Mouse (Mus musculus): ENCODE data around the gene Tpra1.

Tpra1 gene

DNA sequence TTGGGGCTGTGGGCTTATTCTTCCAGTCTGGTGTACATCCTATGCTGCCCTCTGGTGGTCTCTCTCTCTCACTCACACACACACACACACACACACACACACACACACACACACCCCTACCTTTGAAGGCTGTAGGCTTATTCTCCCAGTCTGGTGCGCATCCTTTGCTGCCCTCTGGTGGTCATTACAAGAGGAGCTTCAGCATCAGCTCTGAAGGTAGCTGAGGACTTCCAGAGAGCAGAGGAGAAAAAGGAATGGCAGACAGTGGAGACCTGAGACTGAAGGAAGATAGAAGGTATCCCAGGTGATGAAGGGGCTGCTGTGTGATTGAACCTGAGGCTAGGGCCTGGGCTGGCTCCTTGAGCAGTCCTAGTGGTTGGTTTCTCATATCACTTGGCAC is 14.1 kb downstream of the Tpra1 start:
- in situ Hi-C loops (cut with MboI; ENCODE audit: unreplicated experiment in 2 of 2): loop anchor here in 1 of 2 experiments (10.0 kb wide), 1 partner anchor 791 kb away; no protein-coding TSS in a partner anchor

DNA sequence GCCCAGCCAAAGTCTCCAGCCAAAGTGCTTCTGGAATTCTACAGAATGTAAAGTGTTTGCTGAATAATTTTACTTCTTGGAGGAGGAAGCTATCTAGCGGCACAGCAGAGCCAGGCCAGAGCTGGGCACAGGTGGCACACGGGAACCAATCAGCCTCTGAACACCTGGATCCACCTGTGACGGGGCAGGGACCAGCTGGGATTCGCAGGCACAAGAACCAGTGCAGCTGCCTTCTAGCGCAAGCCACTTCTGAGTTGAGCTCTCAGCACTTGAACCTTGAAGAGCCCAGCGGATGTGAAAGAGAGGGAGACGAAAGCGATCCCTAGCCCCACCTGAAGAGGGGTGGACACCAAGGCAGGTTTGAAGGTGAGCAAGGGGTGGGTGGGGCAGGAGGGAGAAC is 16.8 kb downstream of the Tpra1 start:
- in situ Hi-C loops (cut with MboI; ENCODE audit: unreplicated experiment in 2 of 2): loop anchor here in 1 of 2 experiments (10.0 kb wide), 1 partner anchor 794 kb away; no protein-coding TSS in a partner anchor

DNA sequence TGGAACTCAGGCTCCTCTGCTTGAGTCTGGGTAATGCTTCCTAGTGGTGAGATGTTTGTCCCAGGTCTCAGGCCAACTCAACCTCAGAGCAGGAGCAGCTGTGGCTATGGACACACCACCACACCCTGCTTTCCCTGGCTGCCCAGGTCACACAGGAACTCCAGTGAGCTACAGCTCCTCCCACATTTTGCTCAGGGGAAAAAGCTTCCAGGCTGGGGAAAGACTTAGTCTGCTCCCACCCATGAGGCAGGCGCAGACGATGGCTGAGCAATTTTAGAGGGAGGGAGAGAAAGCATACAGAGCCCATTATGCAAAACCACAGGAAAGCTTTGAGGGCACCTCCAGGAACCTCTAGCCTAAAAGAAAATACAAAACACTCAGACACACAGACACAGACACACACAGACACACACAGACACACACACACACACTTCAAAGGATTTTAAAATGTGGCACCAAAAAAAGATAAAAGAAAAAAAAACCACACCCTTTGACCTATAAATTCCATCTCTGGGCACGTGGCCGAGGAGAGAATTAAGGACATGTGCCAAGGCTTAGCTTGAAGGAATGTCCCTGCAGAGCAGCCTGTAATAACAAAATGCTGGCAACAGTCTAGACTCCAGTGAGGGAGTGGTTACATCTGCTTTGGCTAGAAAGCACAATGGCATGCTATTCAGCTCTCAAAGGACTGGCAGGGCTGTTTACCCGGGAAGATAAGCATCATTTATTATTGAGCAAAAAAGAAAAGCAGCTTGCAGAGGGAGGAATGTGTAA is 22.6 kb downstream of the Tpra1 start:
- in situ Hi-C loops (cut with MboI; ENCODE audit: unreplicated experiment in 2 of 2): loop anchor here (25.0 kb wide), 1 partner anchor 1413 kb away; the partner anchor contains the start of genes Chst13 (in 2 of the 2) and Uroc1 (in 2 of the 2)

DNA sequence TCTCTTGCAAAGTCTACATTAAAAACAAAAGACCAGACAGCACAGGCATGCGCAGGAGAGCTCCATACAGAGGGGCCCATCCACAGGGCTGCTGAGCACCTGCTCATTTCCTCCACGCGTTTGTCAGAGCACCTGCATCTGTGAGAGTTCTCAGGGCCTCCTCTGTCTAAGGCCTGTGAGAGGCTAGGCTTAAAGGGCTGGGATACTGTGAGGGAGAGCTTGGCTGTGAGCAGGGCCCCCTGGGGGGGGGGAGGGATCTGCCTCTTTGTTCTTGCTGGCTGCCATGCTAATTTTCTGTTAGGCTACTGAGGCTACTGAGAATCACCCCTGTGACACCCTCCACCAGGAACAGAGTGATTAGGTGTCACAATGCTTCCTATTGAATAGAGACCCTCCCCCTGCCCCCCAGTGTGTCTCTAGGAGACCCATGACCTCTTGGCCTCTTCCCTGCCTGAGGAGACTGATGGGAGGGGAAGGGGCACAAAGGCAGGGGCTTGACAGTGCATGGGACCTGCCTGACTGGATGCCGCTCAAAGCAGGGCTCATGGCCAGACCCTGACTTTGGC is 23.7 kb downstream of the Tpra1 start:
- in situ Hi-C loops (cut with MboI; ENCODE audit: unreplicated experiment in 2 of 2): loop anchor here (25.0 kb wide), 1 partner anchor 1412 kb away; the partner anchor contains the start of genes Chst13 (in 2 of the 2) and Uroc1 (in 2 of the 2)

DNA sequence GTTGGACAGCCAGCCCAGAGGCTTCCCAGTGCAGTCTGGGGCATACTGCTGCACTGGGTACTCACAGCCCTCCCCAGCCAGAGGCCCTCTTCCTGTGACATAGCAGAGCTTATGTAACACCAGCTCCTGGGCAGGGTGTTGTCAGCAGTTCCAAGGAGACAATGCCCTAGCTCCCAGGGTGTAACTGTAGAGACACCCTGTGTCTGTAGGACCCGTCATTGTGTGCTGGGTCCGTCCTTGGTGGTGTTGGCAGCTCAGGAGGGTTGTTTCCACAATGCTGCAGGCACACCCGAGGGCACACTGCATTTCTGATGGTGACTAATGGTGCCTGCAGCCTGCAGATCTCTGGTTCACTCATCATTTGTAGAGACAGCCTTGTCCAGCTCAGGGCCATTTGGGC is 24.8 kb downstream of the Tpra1 start:
- in situ Hi-C loops (cut with MboI; ENCODE audit: unreplicated experiment in 2 of 2): loop anchor here (25.0 kb wide), 1 partner anchor 1410 kb away; the partner anchor contains the start of genes Chst13 (in 2 of the 2) and Uroc1 (in 2 of the 2)

DNA sequence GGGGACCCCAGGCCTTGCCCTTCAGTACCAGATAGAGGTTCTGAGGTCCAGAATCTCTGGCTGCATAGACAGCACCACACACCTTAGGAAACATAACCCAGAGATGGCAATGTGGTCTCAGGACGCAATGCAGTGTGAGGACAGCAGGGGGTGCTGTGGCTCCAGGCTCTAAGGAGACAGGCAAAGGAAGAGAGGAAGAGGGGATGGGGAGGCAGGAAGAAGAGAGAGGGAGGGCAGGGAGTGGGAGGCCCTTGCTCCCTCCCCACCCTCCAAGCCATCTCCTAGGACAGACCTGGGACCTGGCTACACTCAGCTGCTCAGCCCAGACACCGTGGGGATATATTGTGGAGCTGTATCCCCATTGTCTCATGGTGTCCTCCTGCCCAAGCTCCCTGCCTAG is 25.5 kb downstream of the Tpra1 start:
- in situ Hi-C loops (cut with MboI; ENCODE audit: unreplicated experiment in 2 of 2): loop anchor here (25.0 kb wide), 1 partner anchor 1410 kb away; the partner anchor contains the start of genes Chst13 (in 2 of the 2) and Uroc1 (in 2 of the 2)

DNA sequence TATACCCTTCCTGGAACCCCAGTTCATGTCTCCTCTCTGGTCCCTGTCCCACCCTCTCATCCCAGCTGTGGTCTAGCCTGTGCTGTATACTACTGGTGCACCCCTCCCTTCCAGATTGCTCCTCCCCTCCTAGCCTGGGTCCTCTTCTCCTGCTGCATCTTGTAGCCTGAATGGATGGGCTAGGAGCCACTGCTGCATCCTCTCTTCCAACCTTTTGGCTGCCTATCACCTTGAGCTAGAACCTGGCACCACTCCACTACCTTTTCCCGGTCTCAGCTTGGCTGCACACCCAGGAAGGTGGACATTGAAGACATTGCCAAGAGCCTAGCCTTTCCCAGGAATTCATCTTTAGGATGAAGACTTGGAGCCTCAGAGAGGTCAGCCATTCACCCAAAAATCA is 26.0 kb downstream of the Tpra1 start:
- in situ Hi-C loops (cut with MboI; ENCODE audit: unreplicated experiment in 2 of 2): loop anchor here (25.0 kb wide), 1 partner anchor 1409 kb away; the partner anchor contains the start of genes Chst13 (in 2 of the 2) and Uroc1 (in 2 of the 2)

DNA sequence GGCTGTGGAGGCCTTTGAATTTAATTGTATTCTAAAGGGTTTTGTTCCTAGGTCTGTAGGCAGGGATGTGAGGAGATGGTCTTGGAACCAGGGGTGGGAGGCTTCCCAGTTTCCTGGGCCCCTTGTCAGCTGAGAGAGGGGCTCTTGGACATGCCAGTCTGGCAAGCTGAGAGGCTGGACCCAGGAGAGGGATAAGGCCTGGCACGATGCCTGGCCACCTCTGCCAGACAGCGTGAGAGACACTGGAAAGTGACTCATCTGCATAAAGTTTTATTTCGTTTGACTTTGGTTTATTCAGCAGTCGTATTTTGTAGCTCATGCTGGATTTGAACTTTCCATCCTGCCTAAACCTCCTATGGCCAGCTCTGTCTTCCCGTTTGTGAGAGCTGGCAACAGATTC is 26.5 kb downstream of the Tpra1 start:
- in situ Hi-C loops (cut with MboI; ENCODE audit: unreplicated experiment in 2 of 2): loop anchor here (25.0 kb wide), 1 partner anchor 1409 kb away; the partner anchor contains the start of genes Chst13 (in 2 of the 2) and Uroc1 (in 2 of the 2)

DNA sequence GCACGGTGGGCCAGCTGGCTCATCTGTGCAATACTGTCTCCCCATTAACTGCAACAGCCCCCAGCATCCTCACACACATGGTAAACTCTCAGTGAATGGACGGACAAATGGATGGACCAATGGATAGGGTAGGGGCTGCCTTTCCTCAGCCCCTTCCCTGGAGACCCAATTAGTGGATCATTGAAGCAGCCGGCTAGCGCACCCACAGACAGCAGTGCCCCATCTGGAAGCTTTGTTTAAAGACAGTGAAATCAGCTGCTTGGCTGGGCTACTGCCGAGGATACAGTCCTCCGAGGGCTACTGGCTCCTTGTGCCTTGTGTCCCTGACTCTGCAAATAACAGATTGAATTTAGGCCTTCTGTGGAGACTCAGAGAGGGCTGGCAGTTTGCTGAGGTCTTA is 27.4 kb downstream of the Tpra1 start:
- in situ Hi-C loops (cut with MboI; ENCODE audit: unreplicated experiment in 2 of 2): loop anchor here (25.0 kb wide), 1 partner anchor 1408 kb away; the partner anchor contains the start of genes Chst13 (in 2 of the 2) and Uroc1 (in 2 of the 2)

DNA sequence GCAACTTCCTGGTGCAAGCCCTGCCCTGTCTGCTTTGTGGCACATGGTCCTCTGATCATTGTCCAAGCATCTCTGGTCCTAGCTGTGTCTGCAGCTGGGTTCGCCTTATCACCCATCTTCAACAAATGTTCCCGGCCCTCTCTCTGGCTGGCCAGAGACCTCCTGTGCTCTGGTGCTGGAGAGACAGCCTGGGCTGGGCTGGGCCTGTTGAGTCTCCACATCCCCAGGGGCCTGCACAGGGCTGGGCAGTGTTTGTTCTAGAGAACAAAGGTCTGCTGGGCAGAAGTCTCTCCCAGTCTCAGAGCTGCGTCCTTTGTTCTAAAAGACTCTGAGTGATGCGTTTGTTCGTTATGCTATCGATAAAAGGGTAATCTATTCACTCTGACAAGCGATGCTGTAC is 28.0 kb downstream of the Tpra1 start:
- in situ Hi-C loops (cut with MboI; ENCODE audit: unreplicated experiment in 2 of 2): loop anchor here (5.0 to 25.0 kb wide), 5 partner anchors 97 to 1407 kb away; partner anchors contain the start of genes Chst13 (in 2 of the 2) and Uroc1 (in 2 of the 2)

DNA sequence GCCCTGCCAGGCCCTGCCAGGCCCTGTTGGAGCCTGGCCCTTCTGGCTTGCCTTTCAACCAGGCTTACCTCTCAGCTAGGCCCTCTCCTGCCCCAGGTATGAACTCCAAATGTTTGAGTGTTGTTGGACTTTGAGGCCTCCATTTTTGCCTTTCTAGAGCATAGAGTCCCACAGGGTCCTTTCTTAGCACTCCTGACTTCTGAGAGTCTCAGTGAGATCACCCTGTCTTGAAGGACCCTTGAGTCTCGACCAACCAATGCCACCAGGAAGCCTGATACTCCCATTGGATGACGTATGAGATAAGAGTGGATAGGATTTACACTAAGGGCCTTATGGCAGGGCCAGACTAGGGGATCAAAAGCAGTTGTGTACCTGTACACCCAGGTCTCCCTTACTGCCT is 29.4 kb downstream of the Tpra1 start:
- in situ Hi-C loops (cut with MboI; ENCODE audit: unreplicated experiment in 2 of 2): loop anchor here (5.0 to 25.0 kb wide), 5 partner anchors 96 to 1406 kb away; partner anchors contain the start of genes Chst13 (in 2 of the 2) and Uroc1 (in 2 of the 2)

DNA sequence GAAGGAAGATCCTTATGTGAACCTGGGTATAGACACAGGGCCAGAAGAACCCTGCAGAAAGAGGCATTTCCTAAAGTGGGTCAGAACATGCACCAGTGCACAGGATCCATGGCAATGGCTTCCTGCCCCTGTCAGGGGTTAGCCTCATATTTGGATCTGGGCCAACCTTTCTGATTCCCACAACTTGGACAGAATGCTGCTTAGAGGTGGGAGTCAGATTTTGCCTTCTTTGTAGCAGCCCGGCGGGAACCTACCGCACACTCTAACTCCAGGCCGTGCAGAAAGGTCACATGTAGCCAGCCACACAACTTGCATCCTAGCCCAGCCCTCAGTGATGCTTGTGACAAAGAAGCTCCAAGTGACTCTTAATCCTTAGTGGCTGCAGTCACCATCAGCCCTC is 32.1 kb downstream of the Tpra1 start:
- in situ Hi-C loops (cut with MboI; ENCODE audit: unreplicated experiment in 2 of 2): loop anchor here (5.0 to 25.0 kb wide), 5 partner anchors 93 to 1403 kb away; partner anchors contain the start of genes Chst13 (in 2 of the 2) and Uroc1 (in 2 of the 2)

DNA sequence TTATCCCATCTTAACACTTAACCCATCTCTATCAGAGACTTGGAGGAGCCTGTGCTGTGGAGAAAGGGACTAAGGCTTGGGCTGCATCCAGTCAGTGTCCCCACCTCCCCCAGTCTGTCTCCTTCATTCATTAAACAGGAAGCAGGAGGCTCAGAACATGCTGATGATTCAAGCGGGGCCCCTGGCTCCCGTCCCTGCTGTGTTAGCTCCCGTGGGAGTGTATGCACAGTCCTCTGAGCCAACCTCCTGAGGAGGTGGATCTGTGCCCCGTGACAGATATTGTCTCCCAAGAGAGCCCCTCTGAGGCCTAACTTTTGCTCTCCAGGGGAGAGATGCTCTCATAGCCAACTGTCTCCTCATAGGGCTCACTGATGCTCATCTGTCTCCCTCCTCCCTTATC is 32.8 kb downstream of the Tpra1 start:
- in situ Hi-C loops (cut with MboI; ENCODE audit: unreplicated experiment in 2 of 2): loop anchor here (5.0 to 25.0 kb wide), 5 partner anchors 92 to 1402 kb away; partner anchors contain the start of genes Chst13 (in 2 of the 2) and Uroc1 (in 2 of the 2)

DNA sequence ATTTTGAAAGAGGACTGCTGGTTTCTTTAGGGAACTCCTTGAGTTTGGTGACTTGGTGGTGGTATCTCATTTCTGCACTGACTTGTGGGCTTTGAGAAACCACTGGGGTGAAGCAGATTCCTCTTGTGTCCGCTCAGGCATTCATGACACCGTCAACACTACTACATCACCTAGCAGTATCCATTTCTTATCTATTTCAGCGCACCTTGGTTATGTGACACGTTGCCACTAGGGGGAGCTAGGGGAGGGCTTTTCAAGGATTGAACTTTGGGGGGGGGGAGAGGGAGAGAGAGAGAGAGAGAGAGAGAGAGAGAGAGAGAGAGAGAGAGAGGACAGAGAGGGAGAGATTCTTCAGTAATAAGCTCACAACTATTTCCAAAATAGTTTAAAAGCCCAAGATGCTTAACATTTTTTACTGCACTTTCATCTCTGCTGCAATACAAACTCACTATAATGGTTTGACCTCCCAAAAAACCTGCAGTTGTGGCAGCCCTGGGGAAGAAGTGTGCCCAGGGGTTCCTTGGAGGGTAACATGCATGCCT is 33.8 kb downstream of the Tpra1 start:
- in situ Hi-C loops (cut with MboI; ENCODE audit: unreplicated experiment in 2 of 2): loop anchor here (10.0 to 25.0 kb wide), 2 partner anchors 419 to 1401 kb away; partner anchors contain the start of genes Chst13 (in 2 of the 2) and Uroc1 (in 2 of the 2)

DNA sequence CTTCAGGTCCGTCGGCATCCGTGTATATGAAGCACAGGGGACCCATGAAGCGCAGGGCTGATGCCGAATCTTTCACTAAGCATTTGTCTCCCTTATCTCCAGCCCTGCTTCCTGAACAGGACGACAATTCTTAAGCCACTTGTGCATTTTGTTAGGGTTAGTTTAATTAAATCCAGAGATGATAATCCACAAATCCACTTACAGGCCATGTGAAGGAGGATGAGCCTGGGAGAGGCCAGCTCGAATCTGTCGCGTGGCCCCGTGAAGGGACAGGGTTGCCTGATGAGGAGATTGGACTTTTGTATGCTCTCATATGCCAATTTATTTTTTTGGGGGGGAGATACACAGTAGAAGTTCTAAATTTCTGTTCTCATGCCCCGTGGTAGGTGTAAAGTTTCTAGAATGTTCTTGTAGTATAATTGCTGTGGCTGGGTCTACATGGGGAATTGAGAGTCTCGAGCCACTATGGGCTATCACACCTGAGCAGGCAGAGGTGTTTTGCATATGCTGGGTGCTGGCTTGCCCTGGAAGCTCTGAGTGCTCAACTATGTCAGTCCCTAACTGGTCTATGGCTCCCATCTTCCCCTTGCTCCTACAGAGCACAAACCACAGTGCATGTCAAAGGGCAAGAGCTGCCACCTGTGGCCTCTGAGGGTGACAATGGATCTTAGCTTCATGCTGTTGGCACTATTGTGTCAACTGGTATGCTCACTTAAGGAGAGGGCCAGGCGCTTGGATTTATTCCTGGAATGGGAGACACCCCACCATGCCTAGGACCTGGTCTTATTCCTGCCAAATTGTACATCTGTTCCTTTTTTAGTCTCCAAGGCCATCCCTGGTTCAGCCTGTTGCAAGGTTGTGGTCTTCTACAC is 34.5 kb downstream of the Tpra1 start:
- in situ Hi-C loops (cut with MboI; ENCODE audit: unreplicated experiment in 2 of 2): loop anchor here (10.0 to 25.0 kb wide), 2 partner anchors 418 to 1401 kb away; partner anchors contain the start of genes Chst13 (in 2 of the 2) and Uroc1 (in 2 of the 2)

DNA sequence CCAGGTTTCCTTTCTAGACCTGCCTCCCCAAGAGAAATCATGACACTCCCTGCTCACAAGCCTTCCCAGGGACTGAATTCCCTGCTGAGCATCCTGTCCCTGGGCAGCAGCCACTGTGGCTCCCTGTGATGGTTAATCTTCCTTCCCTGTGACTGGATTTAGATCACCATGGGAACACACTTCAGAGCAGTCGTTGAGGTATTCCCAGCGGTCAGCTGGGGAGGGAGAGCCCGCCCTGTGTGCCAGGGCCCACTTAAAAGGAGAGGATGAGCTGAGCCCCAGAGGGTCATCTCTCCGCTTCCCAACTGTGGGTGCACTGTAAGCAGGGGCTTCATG is 35.1 kb downstream of the Tpra1 start:
- in situ Hi-C loops (cut with MboI; ENCODE audit: unreplicated experiment in 2 of 2): loop anchor here (10.0 to 25.0 kb wide), 2 partner anchors 418 to 1400 kb away; partner anchors contain the start of genes Chst13 (in 2 of the 2) and Uroc1 (in 2 of the 2)

DNA sequence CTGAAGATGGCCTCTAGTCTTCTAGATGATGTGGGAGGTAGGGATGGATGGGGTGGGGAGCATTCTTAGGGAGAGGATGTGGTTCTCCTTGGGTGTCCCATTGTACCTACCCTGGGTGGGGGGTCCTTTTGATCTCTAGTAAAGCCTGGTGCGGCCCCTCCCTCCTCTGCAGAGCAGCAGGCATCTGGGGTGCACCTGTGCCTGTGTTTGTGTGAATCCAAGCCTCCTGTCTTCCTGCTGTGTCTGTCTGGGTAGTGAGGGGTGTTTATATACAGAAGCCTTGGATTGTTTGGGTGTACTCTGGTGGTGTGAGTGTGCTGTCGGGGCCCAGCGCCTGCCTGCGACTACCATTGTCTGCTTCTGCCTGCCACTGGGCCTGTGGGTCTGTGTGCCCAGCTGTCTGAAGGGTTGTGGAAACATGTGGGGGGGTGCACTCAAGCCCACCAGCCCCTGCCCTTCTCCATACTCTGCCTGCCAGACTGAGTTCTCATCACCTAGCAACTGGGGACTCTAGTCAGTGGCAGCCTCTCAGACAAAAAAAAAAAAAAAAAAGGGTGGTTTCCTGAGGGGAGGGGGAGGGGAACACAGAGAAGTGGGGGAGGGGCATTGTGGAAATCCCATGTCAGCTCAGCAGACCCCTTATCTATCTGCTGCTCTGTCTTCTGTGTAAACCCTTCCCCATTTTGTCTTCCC is 36.1 kb downstream of the Tpra1 start:
- in situ Hi-C loops (cut with MboI; ENCODE audit: unreplicated experiment in 2 of 2): loop anchor here (10.0 to 25.0 kb wide), 2 partner anchors 417 to 1399 kb away; partner anchors contain the start of genes Chst13 (in 2 of the 2) and Uroc1 (in 2 of the 2)

DNA sequence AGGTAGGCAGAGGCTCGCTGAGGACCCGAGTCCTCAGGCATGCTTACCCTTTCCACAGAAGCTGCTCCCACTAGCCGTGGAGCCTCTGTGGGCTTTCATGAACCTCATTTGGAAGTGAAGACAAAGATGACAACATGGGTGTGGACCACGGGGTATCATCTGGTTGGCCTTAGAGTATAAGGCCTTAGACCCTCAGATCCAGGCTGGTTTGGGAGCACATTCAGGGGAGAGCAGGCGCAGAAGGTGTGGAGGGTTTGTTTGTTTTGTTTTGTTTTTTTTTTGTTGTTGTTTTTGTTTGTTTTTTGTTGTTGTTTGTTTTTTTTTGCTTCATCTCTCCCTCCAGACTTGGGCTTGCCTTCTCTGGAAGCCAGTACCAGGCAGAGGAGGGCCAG is 36.6 kb downstream of the Tpra1 start:
- in situ Hi-C loops (cut with MboI; ENCODE audit: unreplicated experiment in 2 of 2): loop anchor here (10.0 to 25.0 kb wide), 2 partner anchors 416 to 1399 kb away; partner anchors contain the start of genes Chst13 (in 2 of the 2) and Uroc1 (in 2 of the 2)
